Mouse (Mus musculus) NIH3T3 (cell line): ENCODE measurements around the gene Gpn3.
A peak's percentile ranks its signal among the peaks of the same experiment; 100 is the strongest.

Source experiments
- DNase-seq: peaks from one replicate; pipeline ENCODE4 v3.0.0-alpha.2; 2012; ENCODE audit warnings: low read depth

Gene Gpn3

GRCm38 (mm10) chr5:122371591-122372191 lies at the start of gene Gpn3:
Gene Gpn3 (plus strand): TSS chr5:122371876.
- DNase-seq = no peak

- no peak for DNase-seq
These were observed 48.2 kb upstream of the Gpn3 start for GRCm38 (mm10) chr5:122323523-122323922.

GRCm38 (mm10) chr5:122324608-122325431 lies 46.9 kb upstream of the Gpn3 start:
- DNase-seq = peak; percentile 90

- no peak for DNase-seq
These were observed 46.2 kb upstream of the Gpn3 start for GRCm38 (mm10) chr5:122325477-122325876.

- no peak for DNase-seq
These were observed 44.4 kb upstream of the Gpn3 start for GRCm38 (mm10) chr5:122327283-122327682.

- DNase-seq = peak; percentile 45
These were observed 41.4 kb upstream of the Gpn3 start for GRCm38 (mm10) chr5:122330269-122330668.

GRCm38 (mm10) chr5:122334682-122335081 lies 37.0 kb upstream of the Gpn3 start:
- DNase-seq = no peak

- DNase-seq = peak; percentile 56
These were observed 35.0 kb upstream of the Gpn3 start for GRCm38 (mm10) chr5:122336554-122337294.

GRCm38 (mm10) chr5:122342874-122343273 lies 28.8 kb upstream of the Gpn3 start:
- DNase-seq = no peak

- no peak for DNase-seq
These were observed 27.9 kb upstream of the Gpn3 start for GRCm38 (mm10) chr5:122343768-122344167.

- peak; percentile 86 for DNase-seq
These were observed 27.4 kb upstream of the Gpn3 start for GRCm38 (mm10) chr5:122344260-122344659.

GRCm38 (mm10) chr5:122345777-122346176 lies 25.9 kb upstream of the Gpn3 start:
- peak; percentile 40 for DNase-seq

GRCm38 (mm10) chr5:122353807-122354491 lies 17.7 kb upstream of the Gpn3 start, which contains the start of the genes Rad9b and Vps29:
Gene Rad9b (minus strand): TSS chr5:122354233.
Gene Vps29 (plus strand): TSS chr5:122354369.
- DNase-seq = peak; percentile 100

GRCm38 (mm10) chr5:122354492-122355067 lies 17.1 kb upstream of the Gpn3 start:
- no peak for DNase-seq

- DNase-seq = peak; percentile 100
These were observed 605 bp downstream of the Gpn3 start, which contains the start of gene Fam216a for GRCm38 (mm10) chr5:122372192-122372769. Gene Fam216a (minus strand): TSS chr5:122372364.

- no peak for DNase-seq
These were observed 1.2 kb downstream of the Gpn3 start for GRCm38 (mm10) chr5:122372878-122373277.

- no peak for DNase-seq
These were observed 5.6 kb downstream of the Gpn3 start for GRCm38 (mm10) chr5:122377101-122377833.

GRCm38 (mm10) chr5:122378171-122378570 lies 6.5 kb downstream of the Gpn3 start:
- no peak for DNase-seq

GRCm38 (mm10) chr5:122379374-122380155 lies 7.9 kb downstream of the Gpn3 start:
- DNase-seq = peak; percentile 86

GRCm38 (mm10) chr5:122390006-122390405 lies 18.3 kb downstream of the Gpn3 start:
- no peak for DNase-seq
